ENCODE assay signal across 18 mouse cellular contexts in the genomic region with DNA sequence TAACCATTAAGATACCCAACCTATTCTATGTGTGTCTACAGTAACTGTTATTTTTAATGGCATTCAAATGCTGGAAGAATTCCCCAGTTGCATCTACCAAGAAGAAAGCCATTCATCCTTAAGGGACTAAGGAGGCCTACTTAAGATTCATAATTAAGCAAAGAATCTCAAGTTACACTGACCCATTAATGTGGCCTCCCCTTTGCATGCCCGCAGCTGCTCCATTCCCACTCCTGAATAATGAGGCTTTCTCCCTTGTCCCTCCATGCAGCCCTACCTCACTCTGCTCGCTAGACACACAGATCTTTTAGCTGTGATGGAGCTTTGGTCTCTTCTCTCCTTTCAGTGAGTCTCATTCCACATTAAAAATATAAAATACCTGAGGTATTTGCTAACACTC. TPM values are rescaled to one million over a fixed set of nuclear protein-coding genes. Genes with fewer than 3 reads are reported as not detected.
DNase-seq lines count a peak whose midpoint lies in the region; ATAC-seq and TF ChIP-seq lines count a peak whose summit lies in the region.
"Had no signal": no experiment of that assay in that cellular context is flagged by ENCODE, and none has a peak within 500 bp of the region (broad histone marks: within the 10 kb centered on the region; RNA-seq: fewer than 3 reads in every experiment).

No protein-coding gene starts in this region.

- 0 out of 2 replicates have a peak, but pooled peaks cover 1% of the 10 kb centered on the region for H3K36me3 ChIP-seq in forebrain, embryonic 10.5 days (replicated peaks)
- no peaks in the 10 kb centered on the region for H3K36me3 ChIP-seq in forebrain, postnatal 0 days (ENCODE audit: insufficient read depth)
- H3K36me3 ChIP-seq in midbrain, embryonic 13.5 days: no peaks in the 10 kb centered on the region
- H3K36me3 ChIP-seq in midbrain, embryonic 11.5 days (ENCODE audit: control insufficient read depth, insufficient read depth, low read length): no peaks in the 10 kb centered on the region
- no peaks in the 10 kb centered on the region for H3K36me3 ChIP-seq in hindbrain, embryonic 12.5 days
- H3K36me3 ChIP-seq: embryonic facial prominence, embryonic 12.5 days; limb, embryonic 15.5 days had no signal

- H3K9me3 ChIP-seq in forebrain, embryonic 10.5 days: no peaks in the 10 kb centered on the region
- no peaks in the 10 kb centered on the region for H3K9me3 ChIP-seq in forebrain, postnatal 0 days (ENCODE audit: low read length)
- no peaks in the 10 kb centered on the region for H3K9me3 ChIP-seq in midbrain, embryonic 13.5 days
- H3K9me3 ChIP-seq in midbrain, embryonic 11.5 days (ENCODE audit: control insufficient read depth, low read length): no peaks in the 10 kb centered on the region
- no peaks in the 10 kb centered on the region for H3K9me3 ChIP-seq in hindbrain, embryonic 12.5 days (replicated peaks)
- H3K9me3 ChIP-seq: embryonic facial prominence, embryonic 12.5 days; limb, embryonic 15.5 days had no signal

- H3K27ac ChIP-seq in forebrain, embryonic 10.5 days: peak overlapping the region; percentile 32; the same call in 1 of the 2 replicates
- H3K27ac ChIP-seq in forebrain, postnatal 0 days (ENCODE audit: low read depth, low read length): no peak overlapping the region
- peak overlapping the region; percentile 76 for H3K27ac ChIP-seq in midbrain, embryonic 13.5 days
- H3K27ac ChIP-seq in midbrain, embryonic 11.5 days (ENCODE audit: low read depth, low read length): no peak overlapping the region
- H3K27ac ChIP-seq in hindbrain, embryonic 12.5 days: peak overlapping the region; percentile 74
- H3K27ac ChIP-seq: embryonic facial prominence, embryonic 12.5 days; limb, embryonic 15.5 days had no signal

- peaks cover 20% of the 10 kb centered on the region; the same call in 1 of the 2 replicates for H3K27me3 ChIP-seq in forebrain, embryonic 10.5 days (ENCODE audit: poor library complexity, severe bottlenecking)
- H3K27me3 ChIP-seq in forebrain, postnatal 0 days (ENCODE audit: insufficient read depth, low read length): no peaks in the 10 kb centered on the region
- no peaks in the 10 kb centered on the region for H3K27me3 ChIP-seq in midbrain, embryonic 13.5 days
- H3K27me3 ChIP-seq in midbrain, embryonic 11.5 days (ENCODE audit: control insufficient read depth, insufficient read depth, low read length): no peaks in the 10 kb centered on the region
- no peaks in the 10 kb centered on the region for H3K27me3 ChIP-seq in hindbrain, embryonic 12.5 days
- H3K27me3 ChIP-seq: embryonic facial prominence, embryonic 12.5 days; limb, embryonic 15.5 days had no signal

- 19% methylated on average over 2 of the region's 2 CpGs for WGBS in forebrain, embryonic 10.5 days
- 15% methylated on average over 2 of the region's 2 CpGs for WGBS in forebrain, postnatal 0 days
- WGBS in midbrain, embryonic 13.5 days: 8% methylated on average over 2 of the region's 2 CpGs
- WGBS in midbrain, embryonic 11.5 days: 37% methylated on average over 2 of the region's 2 CpGs
- WGBS in hindbrain, embryonic 12.5 days: 29% methylated on average over 2 of the region's 2 CpGs

- no peak overlapping the region for H3K9ac ChIP-seq in forebrain, postnatal 0 days
- H3K9ac ChIP-seq in midbrain, embryonic 13.5 days (replicated peaks): no peak overlapping the region
- no peak overlapping the region for H3K9ac ChIP-seq in midbrain, embryonic 11.5 days (ENCODE audit: low read length)
- H3K9ac ChIP-seq in hindbrain, embryonic 12.5 days: no peak overlapping the region
- H3K9ac ChIP-seq: embryonic facial prominence, embryonic 12.5 days; limb, embryonic 15.5 days had no signal

- H3K4me1 ChIP-seq in forebrain, embryonic 10.5 days: peaks cover 71% of the 10 kb centered on the region
- H3K4me1 ChIP-seq in forebrain, postnatal 0 days (ENCODE audit: insufficient read depth): no peaks in the 10 kb centered on the region
- peaks cover 65% of the 10 kb centered on the region for H3K4me1 ChIP-seq in midbrain, embryonic 13.5 days (replicated peaks)
- peaks cover 3% of the 10 kb centered on the region for H3K4me1 ChIP-seq in midbrain, embryonic 11.5 days (ENCODE audit: control insufficient read depth, insufficient read depth, low read length)
- peaks cover 51% of the 10 kb centered on the region for H3K4me1 ChIP-seq in hindbrain, embryonic 12.5 days
- H3K4me1 ChIP-seq: limb, embryonic 15.5 days had no signal

- no peak overlapping the region for H3K4me3 ChIP-seq in forebrain, embryonic 10.5 days
- no peak overlapping the region for H3K4me3 ChIP-seq in forebrain, postnatal 0 days (ENCODE audit: low read depth, low read length)
- no peak overlapping the region for H3K4me3 ChIP-seq in midbrain, embryonic 13.5 days (replicated peaks)
- H3K4me3 ChIP-seq in midbrain, embryonic 11.5 days (ENCODE audit: low read depth, low read length): no peak overlapping the region
- H3K4me3 ChIP-seq in hindbrain, embryonic 12.5 days: no peak overlapping the region
- H3K4me3 ChIP-seq: embryonic facial prominence, embryonic 12.5 days; limb, embryonic 15.5 days; myocyte had no signal

- H3K4me2 ChIP-seq in forebrain, postnatal 0 days (ENCODE audit: low read depth): no peak overlapping the region
- no peak overlapping the region for H3K4me2 ChIP-seq in midbrain, embryonic 13.5 days (replicated peaks)
- no peak overlapping the region for H3K4me2 ChIP-seq in midbrain, embryonic 11.5 days
- no peak overlapping the region for H3K4me2 ChIP-seq in hindbrain, embryonic 12.5 days (replicated peaks)
- H3K4me2 ChIP-seq: embryonic facial prominence, embryonic 12.5 days; limb, embryonic 15.5 days had no signal

- TF ChIP-seq CTCF in forebrain, postnatal 0 days (IDR thresholded peaks at IDR 0.05; ENCODE audit: low read depth): no peak

- peak; percentile 44 for DNase-seq in forebrain, embryonic 10.5 days (ENCODE audit: extremely low spot score, low spot score)
- DNase-seq in forebrain, postnatal 0 days: no peak
- no peak for DNase-seq in midbrain, embryonic 11.5 days (ENCODE audit: low spot score, missing footprints)
- DNase-seq in MN1 (ENCODE audit: low spot score): no peak
- DNase-seq in cerebellum, postnatal 4 days (ENCODE audit: low spot score in 2 of 2): no peak
- DNase-seq: cerebellum, adult 11-12 months; kidney, adult 11 months; kidney, postnatal 36 days; layer of hippocampus, postnatal 36 days; right cerebral cortex, adult 18-20 months had no signal

- no peak; the same call in 1 of the 2 replicates for ATAC-seq in forebrain, postnatal 0 days
- peak; percentile 58; the same call in 1 of the 2 replicates for ATAC-seq in midbrain, embryonic 13.5 days
- no peak for ATAC-seq in midbrain, embryonic 11.5 days (ENCODE audit: low FRiP score)
- ATAC-seq in hindbrain, embryonic 12.5 days (ENCODE audit: low FRiP score): peak; percentile 80
- no peak for ATAC-seq in granulocyte monocyte progenitor cell, adult 5-6 weeks (replicated peaks; ENCODE audit: poor library complexity, severe bottlenecking)

RNA-seq across cellular contexts. Expression of gene Gm10300, which starts 40.3 kb away (rescaled TPM):
- polyA plus RNA-seq in forebrain, embryonic 10.5 days (2016; fragmentation: Nextera tagmentation; extraction: Ambion mirVana): not detected in 2 replicates
- 0.14 TPM in 1 of 2 replicates, not detected in the other for total RNA-seq in forebrain, postnatal 0 days (2014; rRNA removed)
- polyA plus RNA-seq in forebrain, postnatal 0 days (2015; fragmentation: Nextera tagmentation; extraction: Ambion mirVana): not detected in 2 replicates
- not detected in 2 replicates for polyA plus RNA-seq in midbrain, embryonic 13.5 days (2015; fragmentation: Nextera tagmentation; extraction: Ambion mirVana)
- polyA plus RNA-seq in midbrain, embryonic 11.5 days (2014; fragmentation: Nextera tagmentation; extraction: Ambion mirVana): 0.07 TPM in 1 of 2 replicates, not detected in the other
- 0.09 TPM in 2 replicates for polyA plus RNA-seq in hindbrain, embryonic 12.5 days (2016; fragmentation: Nextera tagmentation; extraction: Ambion mirVana)
- total RNA-seq in granulocyte monocyte progenitor cell, adult 5-6 weeks (2014; fragmentation: Nextera tagmentation): not detected in 2 replicates
- 0.30 and 0.31 TPM in 2 replicates for total RNA-seq in granulocyte monocyte progenitor cell, adult 5-6 weeks (2017)
- total RNA-seq: layer of hippocampus, postnatal 36 days had no signal
- polyA plus RNA-seq: embryonic facial prominence, embryonic 12.5 days; frontal cortex, adult 2 months; testis, adult 2 months had no signal

RNA-seq across cellular contexts. Expression of gene Epb41, which starts 40.9 kb away (rescaled TPM):
- polyA plus RNA-seq in forebrain, embryonic 10.5 days (2016; fragmentation: Nextera tagmentation; extraction: Ambion mirVana): 115 and 123 TPM in 2 replicates
- 65.0 and 68.3 TPM in 2 replicates for total RNA-seq in forebrain, postnatal 0 days (2014; rRNA removed)
- polyA plus RNA-seq in forebrain, postnatal 0 days (2015; fragmentation: Nextera tagmentation; extraction: Ambion mirVana): 32.4 and 36.5 TPM in 2 replicates
- 120 and 122 TPM in 2 replicates for polyA plus RNA-seq in midbrain, embryonic 13.5 days (2015; fragmentation: Nextera tagmentation; extraction: Ambion mirVana)
- 210 and 230 TPM in 2 replicates for polyA plus RNA-seq in midbrain, embryonic 11.5 days (2014; fragmentation: Nextera tagmentation; extraction: Ambion mirVana)
- polyA plus RNA-seq in hindbrain, embryonic 12.5 days (2016; fragmentation: Nextera tagmentation; extraction: Ambion mirVana): 198 and 210 TPM in 2 replicates
- 66.9 and 75.3 TPM in 2 replicates for total RNA-seq in granulocyte monocyte progenitor cell, adult 5-6 weeks (2014; fragmentation: Nextera tagmentation)
- 51.4 and 53.0 TPM in 2 replicates for total RNA-seq in granulocyte monocyte progenitor cell, adult 5-6 weeks (2017)

Comparison
In these comparisons a context has a peak if more than half of its experiments do, and no peak if none do; other contexts are left out.
1. H3K27ac ChIP-seq: peak in forebrain, embryonic 10.5 days (single experiment), midbrain, embryonic 13.5 days (single experiment) and hindbrain, embryonic 12.5 days (single experiment); none in forebrain, postnatal 0 days (single experiment) and midbrain, embryonic 11.5 days (single experiment).
2. ATAC-seq: peak in midbrain, embryonic 13.5 days (single experiment) and hindbrain, embryonic 12.5 days (single experiment); none in forebrain, postnatal 0 days (single experiment), midbrain, embryonic 11.5 days (single experiment) and granulocyte monocyte progenitor cell, adult 5-6 weeks (single experiment).